Mouse (Mus musculus) right cerebral cortex, postnatal 4 days (tissue): ENCODE measurements around the gene Usp22.
"Not testable (repeated sequence)": the region's sequence is repeated elsewhere in the genome, so short reads cannot be mapped to it uniquely, and the experiment has no call there.

Source experiments
- DNase-seq: peaks from one replicate; pipeline ENCODE4 v3.0.0-alpha.2; 2022

Usp22 gene

GRCm38 (mm10) chr11:61183820-61184219 is 9.0 kb upstream of the Usp22 start:
- no peak for DNase-seq

- DNase-seq: no peak
Observed at GRCm38 (mm10) chr11:61181624-61182023, 6.8 kb upstream of the Usp22 start.

GRCm38 (mm10) chr11:61180361-61180760 is 5.5 kb upstream of the Usp22 start:
- DNase-seq: no peak

GRCm38 (mm10) chr11:61176321-61176720 is 1.5 kb upstream of the Usp22 start:
- DNase-seq: no peak

- no peak for DNase-seq
Observed at GRCm38 (mm10) chr11:61175778-61176177, 923 bp upstream of the Usp22 start.

GRCm38 (mm10) chr11:61174291-61174820 is 499 bp downstream of the Usp22 start:
- DNase-seq: peak; percentile 84

- not testable (repeated sequence) for DNase-seq
Observed at GRCm38 (mm10) chr11:61173477-61173876, 1.4 kb downstream of the Usp22 start.

GRCm38 (mm10) chr11:61170184-61170583 is 4.7 kb downstream of the Usp22 start:
- no peak for DNase-seq

GRCm38 (mm10) chr11:61164881-61165280 is 10.0 kb downstream of the Usp22 start:
- DNase-seq: no peak

GRCm38 (mm10) chr11:61164366-61164765 is 10.5 kb downstream of the Usp22 start:
- no peak for DNase-seq

- no peak for DNase-seq
Observed at GRCm38 (mm10) chr11:61163341-61163740, 11.5 kb downstream of the Usp22 start.

GRCm38 (mm10) chr11:61162776-61163175 is 12.1 kb downstream of the Usp22 start:
- no peak for DNase-seq

- DNase-seq: no peak
Observed at GRCm38 (mm10) chr11:61161121-61161520, 13.7 kb downstream of the Usp22 start.

GRCm38 (mm10) chr11:61159796-61160732 is 14.8 kb downstream of the Usp22 start:
- no peak for DNase-seq

GRCm38 (mm10) chr11:61158141-61158540 is 16.7 kb downstream of the Usp22 start:
- no peak for DNase-seq

GRCm38 (mm10) chr11:61155727-61156126 is 19.1 kb downstream of the Usp22 start:
- peak; percentile 36 for DNase-seq

- no peak for DNase-seq
Observed at GRCm38 (mm10) chr11:61150233-61151001, 24.4 kb downstream of the Usp22 start.

GRCm38 (mm10) chr11:61147300-61147683 is 27.6 kb downstream of the Usp22 start:
- DNase-seq: peak; percentile 38

- no peak for DNase-seq
Observed at GRCm38 (mm10) chr11:61146645-61147299, 28.1 kb downstream of the Usp22 start.

GRCm38 (mm10) chr11:61145551-61145950 is 29.3 kb downstream of the Usp22 start:
- no peak for DNase-seq

GRCm38 (mm10) chr11:61143564-61144469 is 31.0 kb downstream of the Usp22 start:
- no peak for DNase-seq
